Mouse (Mus musculus) lung, adult 18-20 months (tissue): ENCODE data around the gene Ihh.

Source experiments
- DNase-seq, 2 experiments: peaks; one replicate each; pipeline ENCODE4 v3.0.0; 2022; ENCODE audit warnings: mixed read lengths in 2 of 2

Gene Ihh

DNA sequence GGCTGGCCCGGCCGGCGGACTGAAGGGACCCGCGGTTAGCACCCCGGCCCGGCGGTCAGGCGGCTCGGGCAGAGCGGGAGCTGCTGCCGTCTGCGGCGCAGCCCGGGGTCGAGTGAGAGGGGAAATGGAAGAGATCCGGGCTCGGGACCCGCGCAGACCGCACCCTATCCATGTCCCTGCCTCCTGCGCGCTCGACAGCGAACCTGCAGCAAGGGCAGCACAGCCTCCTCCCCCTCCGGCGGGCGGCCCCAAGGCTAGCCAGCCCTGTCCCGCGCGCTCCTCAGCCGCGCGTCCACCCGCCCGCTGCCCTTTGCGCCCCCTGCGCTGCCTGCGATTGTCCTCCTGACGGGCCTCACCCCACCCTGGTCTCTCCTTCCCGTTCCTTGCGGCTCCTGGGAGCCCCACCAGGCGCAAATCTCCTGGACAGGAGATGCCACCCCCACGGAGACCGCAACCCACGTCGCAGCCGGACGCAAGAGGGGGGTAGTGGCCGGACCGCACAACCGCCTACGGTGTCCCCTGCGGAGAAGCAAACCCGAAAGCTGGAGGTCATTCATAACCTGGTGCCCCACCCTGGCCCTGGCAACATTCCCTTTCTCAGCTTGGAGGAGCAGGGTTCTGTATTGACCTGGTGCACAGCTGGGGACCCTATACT is at the start of gene Ihh:
Gene Ihh (minus strand): TSS at position 117 of the 655 bp plus-strand sequence.
- DNase-seq, result no peak

DNA sequence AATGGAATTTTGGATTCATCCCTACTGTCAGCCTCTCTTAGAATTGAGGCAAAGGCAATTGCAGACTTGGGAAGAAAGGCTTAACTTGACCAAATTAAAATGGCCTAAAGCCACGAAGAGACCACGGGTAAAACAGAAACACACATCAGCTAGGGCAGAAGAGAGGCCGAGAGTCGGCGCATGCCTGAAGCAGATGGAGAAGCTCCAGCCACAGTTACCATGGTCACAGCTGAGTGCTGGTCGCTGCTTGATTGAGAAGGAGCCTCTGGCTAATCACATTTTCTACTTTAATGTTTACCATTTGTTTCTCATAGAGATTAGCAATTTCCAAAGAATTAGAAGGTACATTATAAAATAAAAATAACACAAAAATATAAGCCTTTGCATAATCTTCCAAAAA is 49.7 kb upstream of the Ihh start:
- DNase-seq, result no peak

DNA sequence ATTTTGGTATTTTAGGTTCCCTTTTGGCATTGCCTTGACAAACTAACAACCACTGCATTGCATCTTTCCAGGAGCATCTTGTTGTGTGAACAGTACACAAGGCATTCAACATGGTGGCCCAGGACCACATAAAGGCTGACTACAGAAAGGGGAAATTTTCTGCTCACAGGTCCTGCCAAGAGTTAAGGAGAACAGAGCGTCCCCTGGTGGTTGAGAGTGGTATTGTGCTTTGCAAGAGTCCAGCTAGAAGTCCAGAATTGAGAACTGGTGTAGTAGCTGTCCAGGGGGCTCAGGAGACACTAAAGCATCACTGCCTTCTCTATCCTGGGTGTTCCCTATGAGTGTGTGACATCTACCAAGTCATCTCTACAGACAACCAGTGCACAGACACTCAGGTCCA is 49.0 kb upstream of the Ihh start:
- peak; percentile 17 to 53 for DNase-seq

DNA sequence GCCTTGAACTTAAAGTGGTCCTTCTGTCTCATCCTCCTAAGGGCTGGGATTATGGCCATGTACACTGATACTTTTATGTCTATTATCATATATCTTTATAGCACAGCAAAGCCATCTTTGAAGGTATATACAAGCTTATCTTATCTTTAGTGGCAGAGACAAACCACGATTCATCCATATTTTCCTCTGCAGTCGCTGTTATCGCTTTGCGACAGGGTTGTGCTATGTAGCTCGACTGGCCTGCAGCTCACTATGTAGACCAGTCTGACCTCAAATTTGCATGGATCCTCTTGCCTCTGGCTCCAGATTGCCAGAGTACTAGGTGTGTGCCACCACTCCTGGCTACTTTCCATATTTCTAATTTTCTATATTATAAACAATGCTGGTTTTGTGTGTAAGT is 47.7 kb upstream of the Ihh start:
- no peak for DNase-seq

DNA sequence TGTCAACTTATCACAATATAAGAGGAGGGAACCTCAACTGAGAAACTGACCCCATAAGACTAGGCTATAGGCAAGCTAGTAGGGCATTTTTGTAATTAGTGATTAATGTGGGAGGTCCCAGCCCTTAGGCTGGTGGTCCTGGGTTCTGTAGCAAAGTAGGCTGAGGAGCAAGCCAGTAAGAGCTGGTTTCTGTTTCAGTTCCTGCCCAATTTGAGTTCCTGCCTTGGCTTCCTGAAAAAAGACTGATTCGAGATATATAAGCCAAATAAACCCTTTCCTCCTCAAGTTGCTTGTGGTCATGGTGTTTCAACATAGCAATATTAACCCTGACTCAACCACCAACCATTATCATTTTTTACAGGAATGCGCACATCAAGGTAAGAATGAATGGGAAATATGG is 45.8 kb upstream of the Ihh start:
- no peak for DNase-seq

DNA sequence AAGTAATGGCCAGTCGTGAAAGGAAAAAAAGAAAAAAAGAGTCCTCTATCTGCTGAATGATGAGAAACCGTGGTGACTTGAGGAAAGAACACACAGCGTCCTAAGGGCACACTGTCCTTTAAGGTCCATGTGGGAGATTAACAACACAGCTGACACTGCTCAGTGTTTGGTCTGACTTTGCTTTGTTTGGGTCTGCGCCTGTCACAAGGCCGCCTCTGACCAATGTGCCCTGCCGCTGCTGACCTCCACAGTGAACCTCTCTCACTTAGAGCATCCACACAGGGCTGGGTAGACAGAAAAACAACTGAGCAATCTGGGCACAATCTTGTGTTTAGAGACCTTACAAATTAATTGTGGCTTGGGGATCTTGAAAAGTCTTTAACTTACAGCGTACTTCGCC is 25.5 kb upstream of the Ihh start:
- DNase-seq, result no peak

DNA sequence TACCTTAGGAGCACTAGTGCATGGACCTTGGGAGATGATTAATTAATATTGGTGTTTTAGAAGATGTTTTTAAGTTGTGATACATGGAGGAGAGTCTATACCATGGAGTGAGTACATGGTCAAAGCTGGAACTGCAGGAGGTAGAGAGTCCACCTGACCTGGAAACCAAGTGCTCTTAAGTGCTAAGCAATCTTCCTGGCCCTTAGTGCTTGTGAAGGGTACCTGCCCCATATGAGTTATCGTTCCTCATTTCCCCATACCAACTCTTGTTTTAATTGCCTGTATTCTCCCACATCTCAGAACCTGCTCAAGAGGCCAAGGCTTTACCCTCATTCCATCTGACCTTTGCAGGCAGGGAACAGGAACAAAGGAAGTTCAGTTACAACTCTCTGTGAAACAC is 24.5 kb upstream of the Ihh start:
- DNase-seq, result peak in 1 of 2 experiments; percentile 24

DNA sequence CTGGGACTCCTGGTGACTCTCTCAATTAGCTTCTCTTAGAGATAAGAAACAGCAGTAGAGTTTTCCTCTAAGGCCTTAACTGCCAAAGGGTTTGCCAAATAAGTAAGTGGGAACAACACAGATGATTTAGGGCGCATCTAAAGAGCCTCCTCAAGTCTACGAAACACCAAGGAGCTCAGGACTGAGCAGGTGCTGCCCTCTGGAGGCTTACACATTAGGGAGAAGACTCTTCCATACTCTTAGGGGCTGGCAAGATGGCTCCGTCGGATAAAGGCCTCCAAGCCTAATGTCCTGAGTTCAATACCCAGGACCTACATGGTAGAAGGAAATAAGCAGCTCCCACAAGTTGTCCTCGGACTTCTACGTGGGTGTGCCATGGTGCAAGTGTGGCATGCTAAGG is 22.1 kb upstream of the Ihh start:
- DNase-seq, result no peak

DNA sequence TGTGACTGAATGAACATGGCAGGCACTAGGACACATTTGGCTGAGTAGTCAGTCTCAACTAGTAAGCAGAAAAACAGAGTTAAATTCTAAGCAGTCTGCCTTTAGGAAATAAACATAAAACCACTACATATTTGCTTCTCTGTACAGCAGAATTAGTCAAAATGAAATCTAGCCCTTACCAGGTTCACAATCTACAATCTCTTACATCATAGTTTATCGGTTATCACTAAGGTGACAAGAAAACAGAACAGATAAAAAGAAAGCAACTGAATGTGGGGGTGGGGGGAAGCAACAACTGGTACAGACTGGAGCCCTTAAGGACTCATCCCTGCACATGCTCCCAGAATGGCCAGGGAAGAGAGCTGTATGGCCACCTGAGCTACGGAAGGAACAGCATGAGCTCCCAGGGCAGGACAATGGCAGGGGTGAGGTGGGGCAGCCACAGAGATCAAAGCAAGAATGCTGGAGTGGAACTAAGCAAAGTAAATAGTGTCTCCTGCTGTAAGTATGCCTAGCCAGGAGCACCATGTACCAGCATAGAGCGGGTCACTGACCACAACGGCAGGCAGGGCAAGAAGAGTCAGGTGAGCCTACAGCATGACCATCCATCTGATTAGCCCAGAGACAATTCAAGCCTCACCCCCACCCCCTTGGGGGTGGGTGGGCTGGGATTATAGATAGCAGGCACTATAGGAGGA is 20.0 kb upstream of the Ihh start:
- peak; percentile 46 to 70 for DNase-seq

DNA sequence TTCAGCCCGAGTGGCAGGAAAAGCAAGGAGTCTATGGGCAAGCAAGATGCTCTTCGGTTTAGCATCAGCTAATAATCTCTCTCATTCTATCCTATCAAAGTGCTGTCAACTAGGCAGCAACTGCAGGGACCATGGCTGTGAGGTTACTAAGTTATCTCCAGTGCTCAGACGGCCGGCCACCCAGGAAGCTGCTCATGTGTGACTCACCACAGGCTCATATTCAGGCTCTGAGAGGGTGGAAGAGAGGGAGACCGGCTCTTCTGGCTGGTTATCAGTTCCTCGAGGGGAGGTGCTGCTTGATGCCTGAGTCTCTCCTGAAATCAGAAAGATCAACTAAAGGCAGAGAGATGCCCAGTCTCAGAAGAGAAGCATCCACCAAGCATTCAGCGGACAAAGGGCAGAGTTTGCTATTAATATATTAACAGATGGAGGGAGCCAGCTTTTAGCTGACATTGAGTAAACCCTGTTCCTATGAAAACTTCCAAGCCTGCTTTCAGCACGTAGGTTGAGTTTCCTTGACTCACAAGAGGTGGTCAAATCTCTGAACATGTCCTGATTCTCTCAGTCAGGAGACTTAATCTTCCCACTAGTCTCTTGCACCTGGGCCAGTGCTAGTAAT is 16.6 kb upstream of the Ihh start:
- DNase-seq, result no peak

DNA sequence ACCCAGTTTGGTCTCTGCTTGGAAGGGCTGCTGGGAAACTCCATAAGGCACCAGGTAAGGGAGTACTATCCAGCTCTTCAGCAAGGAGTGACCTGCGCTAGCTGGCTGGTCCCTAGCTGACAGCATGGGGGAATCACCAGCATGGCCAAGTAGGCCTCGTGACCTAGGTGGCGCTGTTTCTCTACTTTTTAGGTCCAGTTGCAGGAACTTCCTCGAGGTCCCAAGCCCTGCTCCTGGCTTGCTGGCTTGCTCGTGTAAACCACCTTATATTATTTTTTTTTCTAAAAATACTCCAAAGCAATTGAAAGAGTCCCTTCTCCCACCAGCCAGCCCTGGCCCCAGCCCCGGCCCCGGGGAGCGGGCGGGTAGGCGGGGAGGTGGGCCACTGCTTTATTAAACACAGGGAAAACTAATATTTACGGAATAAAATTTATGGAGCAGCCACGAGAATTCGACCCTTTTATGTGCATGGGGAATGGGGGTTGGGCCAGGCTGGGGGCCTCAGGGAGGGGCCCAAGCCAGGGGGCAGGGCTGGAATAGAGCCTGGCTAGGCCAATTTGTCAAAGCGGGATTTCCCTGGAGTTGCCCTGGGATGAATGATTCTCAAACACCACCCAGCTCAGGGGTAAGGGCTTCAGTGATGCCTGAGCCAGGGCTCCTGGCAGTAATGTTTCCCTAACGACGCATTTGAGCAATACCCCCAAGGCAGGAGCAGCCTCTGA is 13.2 kb upstream of the Ihh start:
- peak; percentile 70 to 78 for DNase-seq

DNA sequence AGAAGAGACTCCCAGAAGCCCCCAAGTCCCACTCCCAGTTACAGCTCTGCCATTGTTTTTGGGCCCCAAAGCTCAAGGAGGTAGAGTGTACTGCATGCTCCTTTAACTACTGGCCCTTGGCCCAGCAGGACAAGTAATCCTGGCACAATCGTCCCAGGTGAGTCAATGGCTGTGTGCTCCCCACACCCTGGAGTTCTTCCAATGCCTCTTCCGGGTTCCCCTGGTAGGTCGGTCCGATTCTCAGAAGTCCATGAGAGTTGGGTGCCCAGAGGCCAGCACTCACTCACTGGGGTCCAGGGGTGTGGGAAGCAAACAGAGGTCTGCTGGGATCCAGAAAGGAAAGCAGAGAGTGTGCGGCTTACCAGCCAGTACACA is 11.4 kb upstream of the Ihh start:
- no peak for DNase-seq

DNA sequence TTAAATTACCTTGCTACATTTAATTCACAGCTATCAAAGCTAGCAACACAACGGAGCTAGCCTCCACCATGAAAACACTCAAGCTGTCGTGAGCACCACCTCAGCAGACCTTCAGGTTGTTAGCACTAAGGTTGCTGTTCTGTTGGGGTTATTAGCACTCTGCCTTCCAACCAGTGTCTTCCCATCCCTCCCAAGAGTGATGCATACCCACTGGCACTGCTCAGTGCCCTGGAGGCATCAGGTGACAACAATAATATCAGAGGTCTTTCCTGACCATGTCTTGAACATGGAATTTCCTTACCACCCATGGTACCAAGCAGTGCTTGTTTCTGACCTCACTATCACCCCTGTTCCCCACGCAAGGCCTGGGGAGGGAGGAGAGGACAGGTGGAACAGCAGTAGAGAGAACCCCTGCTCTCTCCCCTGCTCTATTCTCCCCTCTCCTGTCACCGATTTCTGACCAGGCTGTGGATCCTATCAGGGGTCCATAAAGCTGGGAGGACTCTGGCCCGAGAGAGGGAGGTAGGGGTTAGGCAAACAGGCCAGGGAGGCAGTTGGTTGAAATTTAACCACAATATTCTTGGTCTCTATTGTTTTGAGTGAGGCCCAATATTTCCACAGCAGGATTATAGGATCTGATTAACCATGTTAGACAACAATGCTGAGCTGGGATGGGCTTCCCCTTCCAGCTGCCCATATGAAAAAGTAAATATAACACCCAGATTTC is 10.8 kb upstream of the Ihh start:
- no peak for DNase-seq

DNA sequence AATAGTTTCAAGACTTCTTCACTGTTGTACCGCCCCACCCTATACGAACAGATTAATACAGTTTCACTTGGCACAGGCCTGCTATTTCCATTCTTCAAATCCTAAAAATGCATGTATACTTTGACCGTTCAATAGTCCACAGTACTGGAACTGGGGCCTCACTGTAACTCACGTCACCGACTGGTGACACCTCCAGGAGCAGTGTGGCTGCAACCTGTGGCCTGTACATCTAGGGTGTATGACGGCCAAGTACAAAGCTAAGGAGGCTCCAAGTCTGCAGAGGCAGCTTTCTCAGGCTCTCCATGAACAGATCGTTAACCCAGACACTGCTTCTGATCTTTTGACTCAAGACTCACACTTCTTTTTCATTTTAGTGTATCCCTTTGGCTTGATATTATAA is 10.2 kb upstream of the Ihh start:
- no peak for DNase-seq

DNA sequence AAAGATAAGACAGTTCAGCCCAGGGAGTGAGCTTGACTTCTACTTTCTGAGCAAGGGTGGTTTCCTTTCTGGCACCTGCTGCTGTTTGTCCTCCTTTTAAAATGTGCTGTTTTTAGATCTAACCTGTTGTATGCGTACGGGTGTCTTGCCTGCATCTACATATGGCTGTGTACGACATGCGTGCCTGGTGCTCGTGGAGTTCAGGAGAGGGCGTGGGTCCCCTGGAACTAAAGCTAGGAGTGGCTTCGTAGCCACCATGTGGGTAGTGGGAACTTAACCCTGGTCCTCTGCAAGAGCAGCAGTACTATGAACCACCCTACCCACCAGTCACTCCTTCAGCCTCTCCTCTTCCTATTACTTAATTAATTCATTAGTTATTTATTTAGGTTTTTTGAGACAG is 8.6 kb upstream of the Ihh start:
- no peak for DNase-seq

DNA sequence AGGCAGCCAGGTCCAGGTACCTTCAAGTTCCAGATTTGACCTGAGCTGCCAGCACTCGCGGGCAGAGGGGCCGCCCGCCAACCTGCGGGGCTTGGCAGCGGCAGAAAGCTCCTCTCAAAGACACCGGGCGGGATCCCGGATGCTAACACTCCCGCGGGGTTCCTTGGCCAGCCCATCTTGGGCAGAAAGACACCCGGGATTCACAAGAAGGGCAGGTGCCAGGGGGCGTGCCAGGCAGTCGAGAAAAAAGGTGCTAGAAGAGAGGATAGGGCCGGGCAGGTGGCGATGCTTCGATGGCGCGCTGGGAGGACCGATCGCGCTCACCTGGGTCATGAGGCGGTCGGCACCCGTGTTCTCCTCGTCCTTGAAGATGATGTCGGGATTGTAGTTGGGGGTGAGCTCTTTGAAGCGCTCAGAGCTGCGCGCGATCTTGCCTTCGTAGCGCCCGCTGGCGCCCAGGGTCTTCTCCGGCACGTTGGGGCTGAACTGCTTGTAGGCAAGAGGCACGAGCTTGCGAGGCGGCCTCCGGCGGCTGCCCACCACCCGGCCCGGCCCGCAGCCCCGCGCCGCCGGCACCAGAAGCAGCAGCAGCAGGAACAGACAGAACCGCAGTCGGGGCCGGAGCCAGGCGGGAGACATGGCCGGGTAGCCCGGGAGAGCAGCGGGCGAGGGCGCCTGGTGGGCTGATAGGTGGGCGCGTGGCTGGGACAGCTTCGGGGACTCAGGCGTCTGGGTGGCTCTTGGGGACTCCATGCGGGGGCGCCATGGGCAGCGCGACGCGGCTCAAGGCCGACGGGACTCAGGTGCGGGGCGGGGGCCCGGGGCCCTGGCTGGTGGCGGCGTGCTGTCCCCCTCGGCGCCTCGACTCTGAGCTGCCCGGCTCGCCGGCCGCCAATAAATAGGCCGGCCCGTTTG is 639 bp downstream of the Ihh start:
- DNase-seq, result no peak

DNA sequence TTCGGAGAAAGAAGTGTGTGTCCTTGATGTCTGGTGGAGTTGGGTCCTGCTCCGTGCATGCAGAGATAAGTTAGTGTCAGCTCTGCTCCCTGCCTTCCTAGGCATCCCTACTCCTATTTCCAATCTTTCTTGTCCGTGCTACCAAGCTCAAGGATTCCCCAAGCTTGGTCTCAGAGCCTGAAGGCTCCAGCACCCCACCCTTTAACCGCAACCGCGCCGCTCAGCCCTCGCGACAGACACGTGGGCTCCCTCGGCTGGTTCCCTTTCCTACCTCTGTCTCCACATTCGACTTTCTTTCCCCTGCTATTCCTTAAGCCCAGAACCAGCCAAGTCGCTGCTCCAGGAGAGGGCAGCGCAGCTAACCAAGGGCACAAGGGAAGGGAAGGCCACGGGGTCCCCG is 1.4 kb downstream of the Ihh start:
- DNase-seq, result no peak

DNA sequence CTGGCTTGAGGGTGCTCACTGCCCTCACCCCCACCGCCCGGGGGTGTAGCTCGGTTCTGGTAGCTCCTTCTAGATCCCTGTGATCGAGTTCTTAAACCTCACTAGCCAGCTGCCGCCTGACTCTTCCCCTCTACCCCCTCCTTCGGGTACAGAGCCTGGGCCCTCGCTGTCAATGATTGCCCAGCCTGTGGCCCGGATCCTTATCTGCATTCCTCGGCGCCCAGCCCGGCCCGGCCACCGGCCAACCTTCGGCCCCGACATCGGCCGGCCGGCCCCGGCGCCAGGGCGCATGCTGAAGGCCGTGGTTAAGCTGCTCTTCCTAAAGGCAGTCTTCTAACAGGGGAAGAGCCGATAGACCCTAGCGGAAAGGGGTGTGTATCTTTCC is 1.8 kb downstream of the Ihh start:
- DNase-seq, result peak; percentile 28 to 56

DNA sequence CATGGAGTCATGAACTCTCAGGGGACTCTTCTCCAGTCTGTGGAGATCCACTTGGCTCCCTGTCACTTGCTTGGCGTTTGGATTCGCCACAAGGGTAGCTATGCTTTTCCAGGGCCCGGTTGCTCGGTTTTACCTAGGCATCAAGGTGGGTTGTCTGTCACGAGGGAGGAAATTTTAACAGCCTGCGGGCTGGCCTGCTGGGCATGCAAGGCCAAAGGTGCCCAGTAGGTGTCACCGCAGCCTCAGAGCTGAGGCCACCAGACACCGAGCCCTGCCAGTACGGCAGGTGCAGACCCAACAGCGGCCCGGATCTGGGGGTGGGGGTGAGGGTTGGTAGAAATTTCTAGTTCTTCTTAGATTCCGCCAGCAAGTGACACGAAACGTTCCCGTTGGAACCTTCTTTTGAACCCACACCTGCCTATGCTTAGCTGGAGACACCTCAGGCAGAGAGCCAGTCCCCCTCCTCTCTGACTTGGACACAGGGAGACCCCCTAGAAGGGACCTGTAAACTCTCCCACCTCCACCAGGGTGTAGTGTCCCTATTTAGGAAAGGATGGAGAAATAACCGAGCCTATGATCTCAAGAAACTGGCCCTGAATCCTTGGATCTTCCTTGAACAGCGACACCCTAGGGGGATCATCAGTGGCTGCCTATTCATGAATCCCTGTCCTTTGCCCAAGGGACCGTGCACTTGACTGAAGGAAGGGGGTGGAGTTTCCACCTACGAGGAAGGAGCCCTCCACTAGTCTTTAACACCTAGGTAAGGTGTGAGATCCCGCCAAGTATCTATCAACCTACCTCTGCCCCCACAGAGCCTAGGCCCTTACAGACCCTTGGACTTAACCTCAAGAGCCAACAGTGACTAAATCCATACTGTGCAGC is 2.4 kb downstream of the Ihh start:
- DNase-seq, result peak; percentile 55 to 59

DNA sequence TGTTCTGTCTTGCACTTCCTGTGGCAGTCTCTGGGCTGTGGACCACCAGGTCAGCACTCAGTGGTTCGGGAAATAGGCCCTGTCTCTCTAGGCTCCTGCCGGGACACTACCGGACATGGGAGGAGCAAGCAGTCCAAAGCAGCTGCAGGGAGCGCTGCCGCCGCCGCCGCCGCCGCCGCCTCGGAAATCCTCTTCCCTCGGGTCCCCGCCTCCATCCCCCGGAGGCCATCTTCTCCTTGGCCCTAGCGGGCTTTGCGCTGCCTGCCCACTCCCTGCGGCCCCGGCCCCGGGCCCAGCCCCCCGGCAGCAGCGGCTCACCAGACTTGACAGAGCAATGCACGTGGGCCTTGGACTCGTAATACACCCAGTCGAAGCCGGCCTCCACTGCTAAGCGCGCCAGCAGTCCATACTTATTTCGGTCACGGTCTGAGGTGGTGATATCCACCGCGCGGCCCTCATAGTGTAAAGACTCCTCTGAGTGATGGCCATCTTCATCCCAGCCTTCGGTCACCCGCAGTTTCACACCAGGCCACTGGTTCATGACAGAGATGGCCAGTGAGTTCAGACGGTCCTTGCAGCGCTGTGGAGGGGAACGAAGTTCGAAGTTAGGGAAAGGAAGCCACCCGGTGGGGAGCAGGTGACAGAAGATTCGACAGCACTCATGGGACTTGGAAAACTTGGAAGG is 3.3 kb downstream of the Ihh start:
- no peak for DNase-seq
